Mouse (Mus musculus): Measurements from ENCODE around the gene Gabrq.
A peak's percentile ranks its signal among the peaks of the same experiment; 100 is the strongest.

Gene Gabrq

DNA sequence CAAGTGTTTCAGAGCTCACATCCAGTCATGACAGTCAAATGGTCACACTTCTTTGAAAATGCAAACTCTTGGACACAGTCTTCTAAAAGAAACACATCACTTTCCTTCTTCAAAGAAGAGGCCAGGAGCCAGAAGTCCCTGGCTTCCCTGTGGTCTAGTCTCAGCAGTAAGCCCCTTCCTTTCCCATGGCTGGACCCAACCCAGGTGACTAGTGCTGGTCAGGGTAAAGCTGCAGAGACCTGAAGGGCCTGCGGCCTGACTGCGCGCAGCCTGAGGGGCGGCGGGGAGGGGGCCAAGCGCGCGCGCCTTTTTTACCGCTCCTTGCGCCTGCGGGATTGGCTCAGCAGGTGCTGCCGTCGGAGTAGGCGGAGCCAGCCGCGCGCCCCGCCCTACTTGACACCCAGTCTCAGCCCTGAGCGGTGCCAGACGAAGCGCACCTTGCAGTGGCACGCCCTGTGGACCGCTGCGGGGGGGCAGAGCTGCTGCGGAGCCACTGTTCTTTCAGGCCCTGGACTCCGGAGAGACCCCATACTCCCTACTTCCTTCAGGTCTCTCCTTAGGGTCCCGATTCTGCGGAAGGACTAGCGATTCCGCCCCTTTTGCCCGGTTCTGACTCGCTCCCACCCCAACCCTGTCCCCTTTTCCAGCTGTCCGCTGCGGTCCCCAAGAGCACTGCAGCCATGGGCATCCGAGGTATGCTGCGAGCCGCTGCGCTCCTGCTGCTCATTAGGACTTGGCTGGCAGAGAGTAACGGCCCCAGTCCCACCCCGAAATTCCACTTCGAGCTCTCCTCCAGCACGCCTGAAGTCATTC is at the start of gene Gabrq:
Gene Gabrq, plus strand, starts transcription at position 403 of the 813 bp plus-strand sequence.
- peak in 1 of 2 experiments; percentile 1 for DNase-seq (ENCODE audit: low spot score in 2 of 2)

DNA sequence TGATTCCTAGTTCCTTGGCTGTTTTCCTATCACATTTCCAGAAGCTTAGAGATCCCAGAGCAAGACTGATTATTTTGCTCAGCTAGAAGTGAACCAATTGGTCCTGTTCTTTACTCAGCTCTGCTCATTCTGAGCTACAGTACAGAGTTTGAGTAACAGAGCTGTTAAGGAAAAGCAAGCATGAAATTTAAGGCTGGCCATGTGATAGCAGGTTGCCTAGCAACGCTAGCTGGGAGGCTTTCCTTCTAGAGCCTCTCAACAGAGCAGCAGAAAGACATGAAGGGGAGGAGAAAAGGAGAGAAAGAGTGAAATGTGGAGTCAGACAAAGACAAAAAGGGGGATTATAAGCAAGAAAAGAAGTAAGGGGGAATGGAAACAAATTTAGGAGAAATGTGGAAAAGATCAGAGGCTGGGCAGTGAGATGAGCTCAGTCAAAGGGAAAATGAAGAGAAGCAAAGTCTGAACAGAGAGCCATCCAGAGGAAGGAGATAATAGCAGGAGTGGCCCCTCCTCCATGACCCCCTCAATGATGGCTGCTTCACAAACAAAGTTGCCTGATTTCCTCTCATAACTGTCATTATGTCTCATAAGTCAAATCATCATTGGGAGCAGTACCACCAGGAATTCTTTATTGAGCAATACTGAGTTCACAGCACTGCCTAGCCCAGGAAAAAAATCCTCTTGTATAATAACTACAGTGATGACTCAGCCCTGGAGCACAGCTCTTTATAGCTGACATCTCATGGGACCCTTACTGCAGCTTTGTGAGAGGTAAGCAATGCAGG is 36.0 kb upstream of the Gabrq start:
- DNase-seq (ENCODE audit: low spot score in 2 of 2), result no peak

DNA sequence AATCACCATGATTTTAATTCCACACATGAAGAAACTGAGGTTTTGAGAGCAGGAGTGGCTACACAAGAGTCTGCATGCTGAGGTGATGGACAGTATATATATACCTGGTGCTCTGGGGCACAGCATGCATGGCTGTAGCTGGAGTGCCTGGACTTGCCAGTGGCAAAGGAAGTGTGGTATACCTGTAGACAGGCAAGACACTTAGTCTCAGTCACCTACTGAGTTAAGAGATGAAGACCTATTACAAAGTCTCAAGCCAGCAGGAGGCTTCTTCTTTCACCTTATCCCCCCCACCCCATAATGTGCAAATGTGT is 35.5 kb upstream of the Gabrq start:
- DNase-seq (ENCODE audit: low spot score in 2 of 2), result no peak

DNA sequence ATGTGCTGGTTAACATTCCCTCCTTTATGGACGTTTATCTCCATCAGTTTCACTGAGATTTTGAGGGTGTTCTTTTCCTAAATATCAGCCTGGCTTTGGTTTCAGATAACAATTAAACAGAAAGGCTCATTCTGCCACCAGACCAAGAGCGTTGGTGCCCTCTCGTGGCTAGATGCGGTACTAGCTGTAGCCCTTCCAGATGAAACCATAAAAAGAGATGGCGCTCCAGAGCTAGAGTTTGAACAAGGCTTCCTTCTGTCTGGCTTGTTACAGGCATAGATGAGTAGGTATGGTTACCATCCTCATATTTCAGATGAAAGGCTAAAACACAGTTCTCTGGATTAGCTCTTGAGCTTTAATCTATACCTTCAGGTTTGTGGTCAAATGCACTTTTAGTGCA is 5.4 kb upstream of the Gabrq start:
- peak; percentile 33 to 63 for DNase-seq (ENCODE audit: low spot score in 2 of 2)

DNA sequence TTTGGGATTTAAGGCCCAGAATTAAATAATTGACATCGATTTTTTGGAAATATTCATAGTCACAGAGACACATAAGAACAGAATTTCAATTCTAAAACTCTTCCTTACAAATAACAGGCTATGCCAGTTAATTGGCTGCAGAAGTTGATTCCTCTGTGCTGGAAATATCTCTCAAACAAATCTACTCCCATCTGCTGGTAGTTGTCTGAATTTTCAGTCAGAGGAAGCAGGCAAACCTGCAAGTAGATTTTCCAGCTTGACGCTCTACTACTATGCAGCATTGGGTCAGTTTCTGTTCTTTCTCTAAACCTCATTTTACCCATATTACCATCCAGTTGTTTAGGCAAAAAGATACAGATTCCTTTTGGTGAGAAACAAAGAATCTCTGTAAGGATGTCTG is 1.7 kb upstream of the Gabrq start:
- DNase-seq (ENCODE audit: low spot score in 2 of 2), result no peak

DNA sequence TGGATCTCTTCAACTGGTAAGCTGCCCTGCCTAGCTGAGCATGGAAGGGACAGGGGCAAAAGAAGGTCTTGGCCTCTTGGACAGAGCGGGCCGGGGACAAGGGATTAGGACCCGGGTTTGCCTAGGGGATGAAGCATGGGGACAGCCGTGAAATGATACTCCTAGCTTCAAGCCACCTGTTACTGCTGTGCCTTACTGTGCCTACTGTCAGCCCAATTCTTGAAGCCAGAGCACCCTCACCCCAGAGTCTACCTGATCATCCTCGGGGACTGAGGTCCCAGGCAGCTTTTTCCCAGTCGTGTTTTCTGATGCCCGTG is 569 bp downstream of the Gabrq start:
- DNase-seq (ENCODE audit: low spot score in 2 of 2), result no peak
